Mouse (Mus musculus) right cerebral cortex, postnatal 14 days (tissue): ENCODE data around the gene Ccdc92.

Source experiments
- DNase-seq: peaks from one replicate; pipeline ENCODE4 v3.0.0; 2022

Gene Ccdc92

GRCm38 (mm10) chr5:124853079-124853478 is 9.1 kb downstream of the Ccdc92 start:
- peak; percentile 17 for DNase-seq

- DNase-seq: no peak
Observed at GRCm38 (mm10) chr5:124852294-124852693, 9.9 kb downstream of the Ccdc92 start.

- no peak for DNase-seq
Observed at GRCm38 (mm10) chr5:124851572-124851971, 10.7 kb downstream of the Ccdc92 start.

- no peak for DNase-seq
Observed at GRCm38 (mm10) chr5:124848994-124849393, 13.2 kb downstream of the Ccdc92 start.

- no peak for DNase-seq
Observed at GRCm38 (mm10) chr5:124847014-124847413, 15.2 kb downstream of the Ccdc92 start.

DNA sequence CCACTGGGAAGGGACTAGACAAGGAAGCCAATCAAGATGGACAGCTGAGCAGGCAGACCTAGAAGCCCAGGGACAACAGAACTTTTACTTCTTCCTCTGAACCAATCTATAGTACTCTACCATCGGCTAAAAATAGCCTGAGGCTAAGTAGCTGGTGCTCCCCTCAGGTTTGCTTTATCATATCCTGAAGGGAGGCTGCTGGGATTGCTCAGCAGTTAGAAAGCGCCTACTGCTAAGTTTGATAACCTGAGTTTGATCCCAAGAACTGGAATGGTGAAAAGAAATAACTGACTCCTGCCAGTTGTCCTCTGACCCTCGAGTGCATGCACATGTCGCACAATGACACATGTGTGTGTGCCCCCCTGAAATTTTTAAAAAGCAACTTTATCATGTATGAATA is 17.3 kb downstream of the Ccdc92 start:
- DNase-seq: no peak

DNA sequence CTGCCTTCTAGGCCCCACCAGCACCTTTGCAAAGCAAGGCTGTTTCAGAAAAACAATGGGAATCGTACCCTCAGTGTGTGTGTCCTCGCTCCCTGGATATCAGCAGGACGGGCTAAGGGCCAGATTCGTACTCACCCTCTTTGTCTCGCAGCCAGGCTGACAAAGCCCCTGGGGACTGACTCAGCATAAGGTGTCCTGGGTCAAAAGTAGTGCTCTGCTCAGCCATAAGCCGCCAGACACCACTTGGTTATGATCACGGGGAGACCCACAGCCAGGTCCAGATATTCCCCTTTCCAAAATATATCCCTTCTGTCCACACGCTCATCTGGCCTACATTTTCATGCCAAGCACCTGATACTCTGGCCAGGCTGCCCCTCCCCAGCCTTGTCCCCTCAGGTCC is 18.8 kb downstream of the Ccdc92 start:
- DNase-seq: no peak

DNA sequence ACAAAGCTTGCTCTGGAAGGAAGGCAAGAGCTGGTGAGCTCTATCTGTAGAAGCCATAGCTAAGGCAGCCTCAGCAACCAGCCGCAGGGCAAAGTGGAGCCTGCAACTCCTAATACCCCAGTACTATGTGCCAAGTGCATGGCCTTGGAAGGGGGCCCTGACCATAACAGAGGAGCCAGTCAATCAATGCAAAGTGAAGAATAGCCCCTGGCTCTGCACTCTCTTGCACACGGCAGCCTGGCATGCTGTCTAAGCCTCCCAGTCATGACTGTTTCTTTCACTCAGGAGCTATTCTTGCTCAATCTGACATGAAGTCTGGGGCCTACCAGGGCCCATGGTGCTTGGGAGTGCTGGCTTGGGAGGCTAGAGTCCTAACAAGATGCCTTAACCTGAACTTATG is 21.6 kb downstream of the Ccdc92 start:
- no peak for DNase-seq

GRCm38 (mm10) chr5:124840202-124840601 is 22.0 kb downstream of the Ccdc92 start:
- no peak for DNase-seq

DNA sequence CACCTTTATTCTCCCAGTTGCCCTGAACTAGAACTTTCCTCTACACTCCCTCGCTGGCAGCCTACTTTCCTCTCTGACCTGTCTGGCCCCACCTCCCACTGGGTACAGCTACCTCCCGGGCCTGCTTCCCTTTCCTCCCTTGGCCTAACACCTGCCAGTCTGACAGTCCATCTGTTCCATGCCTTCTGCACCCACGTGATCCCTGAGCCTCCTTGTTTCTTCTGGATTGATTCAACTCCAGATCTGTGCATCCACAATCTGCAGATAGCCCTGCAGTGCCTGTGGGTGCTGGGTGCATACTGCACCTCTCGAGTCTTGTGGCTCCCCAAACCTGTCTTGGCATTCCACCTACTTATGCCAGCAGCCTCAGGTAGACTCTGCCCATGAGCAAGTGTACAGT is 25.6 kb downstream of the Ccdc92 start:
- no peak for DNase-seq

DNA sequence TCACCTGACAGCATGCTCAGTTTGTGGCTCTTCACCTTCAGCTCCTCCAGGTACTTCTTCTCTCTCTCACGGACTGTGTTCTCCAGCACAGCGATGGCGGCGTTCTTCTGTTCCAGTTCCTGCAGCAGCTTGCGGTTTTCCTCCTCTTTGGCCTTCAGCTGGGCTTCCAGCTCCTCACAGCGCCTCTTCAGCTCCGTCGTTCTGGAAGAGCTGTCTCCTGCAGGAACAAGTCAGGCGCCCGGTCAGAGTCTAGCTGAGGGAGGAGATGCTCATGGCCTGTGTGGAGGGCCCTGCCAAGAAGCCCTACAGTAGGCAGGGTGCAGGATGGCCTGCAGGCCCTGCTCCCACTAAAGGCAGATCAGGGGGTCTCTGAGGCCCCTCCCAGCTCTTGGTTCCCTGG is 26.1 kb downstream of the Ccdc92 start:
- DNase-seq: no peak

DNA sequence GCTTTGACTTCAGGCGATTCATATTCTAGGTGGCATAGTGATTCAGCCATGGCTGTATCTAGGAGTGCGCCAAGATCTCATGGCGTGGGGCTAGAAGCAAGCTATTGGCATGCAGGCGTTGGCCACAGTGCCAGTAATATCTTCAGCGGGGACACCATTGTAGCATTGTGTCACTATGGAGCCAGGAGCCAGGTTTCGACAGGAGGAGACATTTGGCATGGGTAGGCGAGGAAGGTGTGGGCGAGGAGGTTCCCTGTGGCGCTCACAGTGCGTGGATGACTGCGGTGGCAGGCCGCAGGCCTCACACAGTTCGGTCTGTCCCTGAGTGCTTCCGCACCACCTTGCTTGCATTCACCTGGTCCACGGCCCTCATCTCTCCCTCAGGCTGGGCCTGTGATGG is 27.0 kb downstream of the Ccdc92 start:
- no peak for DNase-seq

GRCm38 (mm10) chr5:124830331-124830730 is 31.9 kb downstream of the Ccdc92 start:
- no peak for DNase-seq

GRCm38 (mm10) chr5:124822128-124822894 is 39.9 kb downstream of the Ccdc92 start:
- DNase-seq: peak; percentile 41

GRCm38 (mm10) chr5:124817050-124817449 is 45.2 kb downstream of the Ccdc92 start:
- DNase-seq: no peak

DNA sequence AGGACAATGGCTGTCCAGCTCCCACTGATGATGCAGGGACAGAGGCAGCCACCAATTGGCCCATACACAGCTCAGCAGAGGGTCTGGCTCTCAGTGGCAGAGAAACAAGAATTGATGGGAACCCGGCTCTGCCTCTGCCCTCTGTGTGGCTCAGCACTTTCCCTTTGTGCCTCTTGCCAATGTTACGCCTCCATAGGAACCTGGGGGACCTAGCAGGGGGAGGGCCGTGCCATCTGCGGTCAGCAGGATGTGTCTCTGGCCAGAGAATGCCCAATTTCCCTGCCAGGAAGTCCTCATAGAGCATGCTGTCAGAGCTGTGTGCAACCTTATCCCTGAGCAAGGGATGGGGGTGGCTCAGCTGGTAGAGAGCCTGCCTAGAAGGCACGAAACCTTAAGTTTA is 47.4 kb downstream of the Ccdc92 start:
- DNase-seq: no peak

DNA sequence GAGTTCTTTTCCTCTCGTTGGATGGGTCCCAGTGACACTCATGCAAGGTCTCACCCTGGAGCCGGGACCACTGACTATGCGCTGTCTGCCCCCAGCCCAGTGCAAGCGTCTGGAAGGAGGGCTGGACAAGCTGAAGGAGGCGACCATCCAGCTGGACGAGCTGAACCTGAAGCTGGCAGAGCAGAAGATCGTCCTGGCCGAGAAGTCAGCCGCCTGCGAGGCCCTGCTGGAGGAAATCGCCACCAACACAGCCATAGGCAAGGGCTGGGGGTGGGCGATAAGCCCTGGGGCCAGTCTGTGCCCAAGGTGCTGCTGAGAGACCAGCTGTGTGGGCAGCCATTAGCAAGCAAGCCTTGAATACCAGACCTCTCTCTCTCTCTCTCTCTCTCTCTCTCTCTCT is 49.8 kb downstream of the Ccdc92 start:
- no peak for DNase-seq

GRCm38 (mm10) chr5:124809708-124810366 is 52.4 kb downstream of the Ccdc92 start:
- no peak for DNase-seq

- DNase-seq: no peak
Observed at GRCm38 (mm10) chr5:124792112-124792511, 70.1 kb downstream of the Ccdc92 start.

- no peak for DNase-seq
Observed at GRCm38 (mm10) chr5:124785650-124786049, 76.6 kb downstream of the Ccdc92 start.
